ENCODE assay signal across 16 mouse cellular contexts in genomic region chr13:63216537-63216936, GRCm38 (mm10).
"Had no signal": no experiment of that assay in that cellular context is flagged by ENCODE, and none has a peak within 500 bp of the region (broad histone marks: within the 10 kb centered on the region; RNA-seq: fewer than 3 reads in every experiment).

No protein-coding gene starts in this region.

- H3K27me3 ChIP-seq: limb, embryonic 12.5 days; liver, embryonic 13.5 days; lung, embryonic 15.5 days; midbrain, embryonic 12.5 days had no signal

- H3K27ac ChIP-seq: limb, embryonic 12.5 days; liver, embryonic 13.5 days; lung, embryonic 15.5 days; macrophage; midbrain, embryonic 12.5 days had no signal

- DNase-seq: kidney, adult 8-10 months; kidney, postnatal 25 days; layer of hippocampus, postnatal 36 days; liver; liver, embryonic 13.5 days; liver, postnatal 0 days; lung, postnatal 14 days; right cerebral cortex, postnatal 14 days; thymus, adult 2 months; thymus, postnatal 25 days had no signal

- H3K9me3 ChIP-seq: limb, embryonic 12.5 days; liver, embryonic 13.5 days; lung, embryonic 15.5 days; megakaryocyte, embryonic 14.5 days; midbrain, embryonic 12.5 days had no signal

- H3K9ac ChIP-seq: limb, embryonic 12.5 days; liver, embryonic 13.5 days; liver, postnatal 0 days; lung, embryonic 15.5 days; midbrain, embryonic 12.5 days had no signal

- ATAC-seq: liver, postnatal 0 days; midbrain, embryonic 16.5 days had no signal

- H3K4me1 ChIP-seq: liver, embryonic 13.5 days; lung, embryonic 15.5 days; midbrain, embryonic 12.5 days had no signal

- H3K4me3 ChIP-seq: limb, embryonic 12.5 days; liver, embryonic 13.5 days; lung, embryonic 15.5 days; megakaryocyte, embryonic 14.5 days; midbrain, embryonic 12.5 days had no signal

- H3K4me2 ChIP-seq: limb, embryonic 12.5 days; liver, embryonic 13.5 days; lung, embryonic 15.5 days; midbrain, embryonic 12.5 days had no signal

- H3K36me3 ChIP-seq: liver, embryonic 13.5 days; lung, embryonic 15.5 days; midbrain, embryonic 12.5 days had no signal
